Mouse (Mus musculus) megakaryocyte, embryonic 14.5 days (primary cell): ENCODE measurements around the gene Il1f5.

Experiments used
- FLI1 ChIP-seq: IDR thresholded peaks from 2 replicates; pipeline ENCODE4 v1.6.1; 2012; ENCODE audit warnings: low read length, inconsistent platforms, mixed read lengths
- GATA1 ChIP-seq: IDR thresholded peaks from 3 replicates; pipeline ENCODE4 v1.6.1; 2012; ENCODE audit warnings: mixed read lengths, low read length, inconsistent platforms, borderline replicate concordance

DNA sequence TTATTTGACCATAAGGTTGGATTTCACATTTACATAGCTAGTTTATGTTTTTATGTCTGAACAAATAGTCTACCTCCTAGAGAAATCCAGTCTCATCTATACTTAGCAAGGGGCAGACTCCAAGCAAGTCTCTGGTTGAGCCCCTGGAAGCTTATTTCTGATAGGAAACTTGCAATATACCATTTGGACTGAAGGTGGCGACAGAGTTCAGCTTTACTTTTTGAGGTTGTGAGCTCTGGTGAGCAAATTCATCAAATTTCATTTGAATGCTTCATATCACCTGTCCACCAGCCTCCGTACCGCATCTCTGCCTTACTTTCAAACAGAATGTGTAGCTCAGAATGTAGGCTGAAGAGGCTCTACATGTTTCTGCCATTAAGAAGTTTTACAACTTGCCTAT, 20.1 kb downstream of the Il1f5 start:
- TF ChIP-seq GATA1 = no peak
- no peak for TF ChIP-seq FLI1
